In the genomic region with DNA sequence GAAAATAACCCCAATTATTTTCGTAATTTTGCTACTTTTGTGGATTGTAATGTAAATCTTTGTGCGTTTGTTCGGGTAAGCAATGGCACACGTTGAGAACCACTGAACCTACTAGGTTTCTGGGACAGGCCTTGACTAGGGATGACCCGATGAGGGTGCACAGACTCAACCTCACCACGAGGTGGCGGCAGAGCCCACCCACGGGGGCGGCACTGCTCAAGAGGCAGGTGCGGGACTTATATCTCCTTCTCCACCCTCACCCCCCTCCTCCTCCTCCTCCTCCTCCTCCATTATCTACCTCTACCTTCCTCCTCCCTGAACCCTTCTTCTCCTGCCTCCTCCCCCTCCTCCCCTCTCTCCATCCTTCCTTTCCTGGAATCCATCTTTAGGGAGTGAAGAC, we compare ENCODE assay signal across 9 mouse cellular contexts. TPM values are rescaled to one million over a fixed set of nuclear protein-coding genes. Genes with fewer than 3 reads are reported as not detected.
DNase-seq lines count a peak whose midpoint lies in the region; ATAC-seq and TF ChIP-seq lines count a peak whose summit lies in the region.
"Had no signal": no experiment of that assay in that cellular context is flagged by ENCODE, and none has a peak within 500 bp of the region (broad histone marks: within the 10 kb centered on the region; RNA-seq: fewer than 3 reads in every experiment).

No protein-coding gene starts in this region.

- H3K27ac ChIP-seq in intestine, embryonic 14.5 days (ENCODE audit: low read depth), result no peak overlapping the region

- H3K9me3 ChIP-seq in G1E (replicated peaks), result no peaks in the 10 kb centered on the region
- H3K9me3 ChIP-seq in intestine, embryonic 14.5 days (ENCODE audit: control insufficient read depth, low read length), result no peaks in the 10 kb centered on the region

- DNase-seq in layer of hippocampus, postnatal 10 days (ENCODE audit: low spot score in 2 of 2), result peak; percentile 55 to 56
- no peak for DNase-seq in layer of hippocampus, adult 8-10 months (ENCODE audit: low spot score in 2 of 2)
- peak; percentile 74 for DNase-seq in G1E (ENCODE audit: low spot score)
- DNase-seq in c-Kit-positive CD71-negative TER-119-negative erythroid progenitor cells, embryonic 14.5 days (ENCODE audit: low read depth), result peak; percentile 58
- DNase-seq in intestine, embryonic 14.5 days (ENCODE audit: low spot score), result no peak
- DNase-seq in lung, postnatal 10 days, result peak; percentile 65
- peak; percentile 71 for DNase-seq in splenic B cell, adult 2 months (ENCODE audit: low read depth, low spot score)
- no peak for DNase-seq in layer of hippocampus, adult 18-20 months (ENCODE audit: low spot score in 2 of 2)

- no peak overlapping the region for H3K9ac ChIP-seq in intestine, embryonic 14.5 days (ENCODE audit: low read length)

- H3K4me2 ChIP-seq in intestine, embryonic 14.5 days (ENCODE audit: low read length), result no peak overlapping the region

- WGBS in intestine, embryonic 14.5 days, result 16% methylated on average over 10 of the region's 10 CpGs

- peaks cover 44% of the 10 kb centered on the region for H3K27me3 ChIP-seq in G1E (ENCODE audit: insufficient read depth, low read length)
- H3K27me3 ChIP-seq in intestine, embryonic 14.5 days (replicated peaks; ENCODE audit: control insufficient read depth, insufficient read depth, low read length), result peaks cover 24% of the 10 kb centered on the region
- no peaks in the 10 kb centered on the region for H3K27me3 ChIP-seq in splenic B cell, adult 2 months (ENCODE audit: control insufficient read depth, insufficient read depth, low read length, poor library complexity, severe bottlenecking)

- H3K4me3 ChIP-seq in G1E (ENCODE audit: low read depth, low read length), result no peak overlapping the region
- no peak overlapping the region for H3K4me3 ChIP-seq in intestine, embryonic 14.5 days (ENCODE audit: low read depth, low read length)

- peak; percentile 88 for TF ChIP-seq CTCF in G1E (IDR thresholded peaks at IDR 0.05; ENCODE audit: low read depth, low read length)

- no peak; the same call in 1 of the 2 replicates for ATAC-seq in G1E (ENCODE audit: extremely low read depth, insufficient number of reproducible peaks, low FRiP score, poor library complexity, severe bottlenecking)
- ATAC-seq in intestine, embryonic 14.5 days (replicated peaks; ENCODE audit: low FRiP score, low TSS enrichment, low read depth), result peak; percentile 58; the same call in 1 of the 2 replicates

- H3K36me3 ChIP-seq in G1E (replicated peaks), result no peaks in the 10 kb centered on the region
- no peaks in the 10 kb centered on the region for H3K36me3 ChIP-seq in intestine, embryonic 14.5 days (ENCODE audit: control insufficient read depth, insufficient read depth, low read length)
- no peaks in the 10 kb centered on the region for H3K36me3 ChIP-seq in splenic B cell, adult 2 months (ENCODE audit: control insufficient read depth, insufficient read depth, low read length, poor library complexity, severe bottlenecking)

- H3K4me1 ChIP-seq in G1E (ENCODE audit: insufficient read depth, low read depth, low read length), result peaks cover 26% of the 10 kb centered on the region
- no peaks in the 10 kb centered on the region for H3K4me1 ChIP-seq in intestine, embryonic 14.5 days (replicated peaks; ENCODE audit: control insufficient read depth, insufficient read depth, low read length)

RNA-seq across cellular contexts. Expression of gene Tulp1, which starts 8.8 kb away (rescaled TPM):
- under 1 TPM in 1 of 2 experiments, not detected in 1; 0.41 TPM for total RNA-seq in layer of hippocampus, postnatal 10 days (2021)
- total RNA-seq in layer of hippocampus, adult 8-10 months (2022), result 1 to 10 TPM in 1 of 4 experiments, not detected in 3; 1.2 TPM
- total RNA-seq in G1E (2014; fragmentation: Nextera tagmentation) (not detected in 2 replicates), G1E (2017) (0.16 TPM in 1 of 2 replicates, not detected in the other)
- polyA plus RNA-seq in G1E (2012), result 0.10 TPM in 1 of 2 replicates, not detected in the other
- polyA plus RNA-seq in intestine, embryonic 14.5 days (2014; fragmentation: Nextera tagmentation; extraction: Ambion mirVana), result 3.7 and 4.0 TPM in 2 replicates
- not detected for total RNA-seq in layer of hippocampus, adult 18-20 months (2021)
- polyA plus RNA-seq: liver, embryonic 16.5 days had no signal

RNA-seq across cellular contexts. Expression of gene Tead3, which starts 23.2 kb away (rescaled TPM):
- 1 to 10 TPM; 5.6 to 6.1 TPM for total RNA-seq in layer of hippocampus, postnatal 10 days (2021)
- total RNA-seq in layer of hippocampus, adult 8-10 months (2022), result 1 to 10 TPM; 2.6 to 6.5 (median 4.6) TPM
- total RNA-seq in G1E (2014; fragmentation: Nextera tagmentation), result 0.90 TPM in 1 of 2 replicates, not detected in the other
- 0.06 and 0.22 TPM in 2 replicates for total RNA-seq in G1E (2017)
- 0.41 and 0.47 TPM in 2 replicates for polyA plus RNA-seq in G1E (2012)
- 12.0 and 13.3 TPM in 2 replicates for polyA plus RNA-seq in intestine, embryonic 14.5 days (2014; fragmentation: Nextera tagmentation; extraction: Ambion mirVana)
- 1 to 10 TPM; 2.0 to 2.4 TPM for total RNA-seq in layer of hippocampus, adult 18-20 months (2021)

RNA-seq across cellular contexts. Expression of gene Rpl10a, which starts 45.5 kb away (rescaled TPM):
- 100 to 1,000 TPM; 503 to 535 TPM for total RNA-seq in layer of hippocampus, postnatal 10 days (2021)
- 100 to 1,000 TPM; 309 to 406 (median 361) TPM for total RNA-seq in layer of hippocampus, adult 8-10 months (2022)
- 2,842 and 3,361 TPM in 2 replicates for total RNA-seq in G1E (2014; fragmentation: Nextera tagmentation)
- 987 and 1,219 TPM in 2 replicates for total RNA-seq in G1E (2017)
- 7,805 and 8,433 TPM in 2 replicates for polyA plus RNA-seq in G1E (2012)
- polyA plus RNA-seq in intestine, embryonic 14.5 days (2014; fragmentation: Nextera tagmentation; extraction: Ambion mirVana), result 909 and 955 TPM in 2 replicates
- 100 to 1,000 TPM; 356 to 365 TPM for total RNA-seq in layer of hippocampus, adult 18-20 months (2021)

Comparison
In these comparisons a context has a peak if more than half of its experiments do, and no peak if none do; other contexts are left out.
1. DNase-seq: peak in layer of hippocampus, postnatal 10 days (2 of 2), G1E (single experiment), c-Kit-positive CD71-negative TER-119-negative erythroid progenitor cells, embryonic 14.5 days (single experiment), lung, postnatal 10 days (single experiment) and splenic B cell, adult 2 months (single experiment); none in layer of hippocampus, adult 8-10 months (0 of 2), intestine, embryonic 14.5 days (single experiment) and layer of hippocampus, adult 18-20 months (0 of 2).